Mouse (Mus musculus) hindbrain, embryonic 15.5 days (tissue): Measurements from ENCODE around the gene Ifnk. TPM values are rescaled to one million over a fixed set of nuclear protein-coding genes. Genes with fewer than 3 reads are reported as not detected.

ENCODE experiments used
- ATAC-seq: fragments of 200-750 bp; cut with Nextera tagmentation; 2 replicates; pipeline ENCODE4 v1.8.0; 2017; ENCODE audit warnings: low read depth, moderate number of reproducible peaks, moderate TSS enrichment; ENCODE audit not compliant: low FRiP score
- H3K27ac ChIP-seq: fragments of 300-500 bp; sonication (generic); replicated peaks from 2 replicates; pipeline ENCODE4 v1.5.1; 2015; ENCODE audit warnings: mild to moderate bottlenecking, inconsistent platforms
- H3K27me3 ChIP-seq: fragments of 300-500 bp; sonication (generic); 2 replicates; pipeline ENCODE4 v1.6.1; 2015; ENCODE audit warnings: control low read depth, inconsistent platforms
- H3K36me3 ChIP-seq: fragments of 300-500 bp; sonication (generic); 2 replicates; pipeline ENCODE4 v1.6.1; 2015; ENCODE audit warnings: control low read depth, inconsistent platforms
- H3K4me1 ChIP-seq: fragments of 300-500 bp; sonication (generic); replicated peaks from 2 replicates; pipeline ENCODE4 v1.6.1; 2015; ENCODE audit warnings: control low read depth, inconsistent platforms
- H3K4me2 ChIP-seq: fragments of 300-500 bp; sonication (generic); 2 replicates; pipeline ENCODE4 v1.6.1; 2015; ENCODE audit warnings: moderate library complexity, mild to moderate bottlenecking, inconsistent platforms
- H3K4me3 ChIP-seq: fragments of 300-500 bp; sonication (generic); 2 replicates; pipeline ENCODE4 v1.5.1; 2015; ENCODE audit warnings: mild to moderate bottlenecking, inconsistent platforms
- H3K9ac ChIP-seq: fragments of 300-500 bp; sonication (generic); 2 replicates; pipeline ENCODE4 v1.6.1; 2015; ENCODE audit warnings: inconsistent platforms
- H3K9me3 ChIP-seq: fragments of 300-500 bp; sonication (generic); 2 replicates; pipeline ENCODE4 v1.6.1; 2016; ENCODE audit warnings: control low read depth, inconsistent platforms
- WGBS: fragments of 180-500 bp; shearing (Covaris S2); methylation state at CpG from one replicate; pipeline ENCODE4 v1.1.7; 2015; 5-methylcytosine and 5-hydroxymethylcytosine counted together
- polyA plus RNA-seq: library from polyadenylated mRNA; unstranded; fragments of >200 nt; fragmentation: Nextera tagmentation; extraction: Ambion mirVana; gene quantifications from 2 replicates; pipeline ENCODE4 v1.2.1, GENCODE M21; 2015

Ifnk gene
- 0.32 and 0.41 TPM in 2 replicates for polyA plus RNA-seq

DNA sequence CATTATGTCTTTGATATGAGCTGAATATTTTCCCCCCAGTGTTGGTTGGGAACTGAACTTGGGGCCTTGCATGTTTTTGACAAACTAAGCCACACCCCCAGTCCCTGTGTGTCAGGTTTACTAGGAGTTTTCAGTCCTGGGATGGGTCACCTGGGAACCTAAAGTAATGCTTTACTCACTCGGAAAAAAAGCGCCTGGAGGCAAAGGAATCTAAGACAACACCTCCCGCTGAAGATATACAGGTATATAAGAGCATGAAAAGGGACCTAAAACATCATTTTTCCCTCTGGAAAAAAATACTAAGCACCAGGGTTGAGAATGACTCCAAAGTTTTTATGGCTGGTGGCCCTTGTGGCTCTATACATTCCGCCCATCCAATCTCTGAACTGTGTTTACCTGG, at the start of gene Ifnk:
TSS of gene Ifnk (plus strand) at position 301 of the 400 bp plus-strand sequence.
- 90% methylated on average over 4 of the region's 4 CpGs for WGBS
- Histone ChIP-seq H3K36me3 (no peaks in the 10 kb centered on the region), H3K27me3 (peaks cover 10% of the 10 kb centered on the region; the same call in 1 of the 2 replicates), H3K4me1 (peaks cover 14% of the 10 kb centered on the region), H3K9ac (no peak within 1 kb of the TSS), H3K4me2 (no peak within 1 kb of the TSS), H3K27ac (no peak within 1 kb of the TSS), H3K4me3 (no peak within 1 kb of the TSS), H3K9me3 (no peaks in the 10 kb centered on the region)
- no peak for ATAC-seq

DNA sequence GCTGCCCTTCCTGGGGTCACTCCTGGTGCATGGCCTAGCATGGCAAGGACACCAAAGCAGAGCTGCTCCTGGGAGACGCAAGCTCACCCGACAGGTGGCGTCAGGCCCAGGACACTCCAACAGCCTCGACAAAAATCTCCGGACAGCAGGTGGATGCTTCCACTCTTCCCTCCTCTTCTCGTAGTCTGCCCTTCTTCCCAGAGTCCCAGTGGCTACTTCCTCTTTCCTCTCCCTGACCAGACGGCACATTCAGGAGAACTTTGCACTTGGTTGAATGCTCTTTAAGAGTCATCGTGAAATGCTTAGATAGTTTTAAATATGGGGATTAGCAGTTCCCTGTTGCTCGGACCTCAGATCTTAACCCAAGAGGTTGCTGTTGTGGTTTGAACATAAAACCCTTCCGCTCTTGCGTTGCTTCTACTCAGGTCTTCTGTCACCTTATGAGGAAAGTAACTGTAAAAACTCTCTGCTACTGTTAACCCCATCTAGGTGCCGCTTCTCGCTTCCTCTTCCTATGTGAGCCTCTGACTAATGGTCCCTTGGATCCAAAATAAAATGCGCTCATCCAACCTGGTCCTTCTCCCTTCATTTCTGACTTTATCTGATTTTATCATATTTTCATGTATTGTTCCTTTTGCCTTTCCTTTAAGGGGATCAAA, 46.6 kb upstream of the Ifnk start:
- ATAC-seq, result no peak
- Histone ChIP-seq H3K27ac (no peak overlapping the region), H3K36me3 (no peaks in the 10 kb centered on the region), H3K4me2 (no peak overlapping the region), H3K9ac (no peak overlapping the region), H3K4me3 (no peak overlapping the region), H3K4me1 (peaks cover 5% of the 10 kb centered on the region), H3K9me3 (no peaks in the 10 kb centered on the region), H3K27me3 (no peaks in the 10 kb centered on the region)
- WGBS, result 76% methylated on average over 14 of the region's 14 CpGs

DNA sequence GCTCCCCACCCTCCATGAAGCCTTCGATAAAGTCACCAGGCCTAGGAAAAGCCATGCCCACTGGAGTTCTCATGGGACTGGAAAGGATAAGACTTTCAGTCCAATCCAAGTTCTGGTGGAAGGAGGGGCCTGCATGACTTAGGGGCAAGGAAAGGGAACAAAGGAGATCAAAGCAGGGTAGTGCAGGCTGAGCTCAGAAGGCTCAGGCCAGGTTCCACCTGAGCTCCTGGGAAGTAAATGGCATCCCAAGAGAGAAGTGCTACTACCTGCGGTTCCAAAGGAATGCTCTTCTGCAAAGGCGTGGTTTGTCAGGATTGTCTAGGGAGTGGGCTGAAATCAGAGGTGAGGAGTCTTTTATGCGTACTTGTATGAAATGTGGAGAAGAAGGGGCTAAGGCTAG, 39.4 kb upstream of the Ifnk start:
- H3K4me2 ChIP-seq, result no peak overlapping the region
- no peaks in the 10 kb centered on the region for H3K36me3 ChIP-seq
- H3K4me3 ChIP-seq, result no peak overlapping the region
- no peak overlapping the region for H3K27ac ChIP-seq
- no peak overlapping the region for H3K9ac ChIP-seq
- H3K4me1 ChIP-seq, result no peaks in the 10 kb centered on the region
- no peaks in the 10 kb centered on the region for H3K27me3 ChIP-seq
- H3K9me3 ChIP-seq, result no peaks in the 10 kb centered on the region
- WGBS, result 91% methylated on average over 4 of the region's 4 CpGs
- ATAC-seq, result no peak

DNA sequence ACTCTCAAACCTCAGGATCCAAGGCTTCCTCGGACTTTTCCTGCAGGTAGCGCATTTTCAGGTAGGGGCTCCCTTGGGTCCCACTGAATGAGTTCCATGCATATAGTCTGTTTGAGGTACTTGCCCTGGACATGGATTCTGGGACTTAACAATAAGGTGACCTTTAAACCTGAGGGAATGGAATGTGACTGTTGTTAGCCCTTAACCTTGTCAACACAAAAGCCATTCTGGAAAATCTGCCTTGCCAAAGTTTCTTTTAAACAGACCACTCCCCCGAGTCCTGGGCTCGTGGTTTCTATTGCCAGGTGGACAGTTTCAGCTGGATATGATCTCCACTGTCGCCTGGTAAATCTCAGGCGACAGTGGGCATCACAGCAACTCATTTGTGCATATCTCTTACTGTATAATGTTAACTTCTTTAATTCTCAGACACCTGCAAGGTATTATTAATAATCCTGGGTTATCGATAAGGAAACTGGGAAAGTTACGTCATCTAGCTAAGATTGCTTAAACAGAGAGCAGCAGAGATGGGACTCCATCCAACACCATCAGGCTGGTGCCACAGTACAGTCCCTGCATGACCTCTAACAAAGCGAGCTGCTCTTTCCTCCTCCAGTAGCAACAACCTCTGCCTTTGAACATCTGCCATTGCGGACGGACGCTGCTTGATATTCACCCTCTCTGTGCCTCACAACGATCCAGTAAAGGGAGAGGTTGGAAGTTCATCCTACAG, 38.2 kb upstream of the Ifnk start:
- no peaks in the 10 kb centered on the region for H3K36me3 ChIP-seq
- no peaks in the 10 kb centered on the region for H3K9me3 ChIP-seq
- H3K27ac ChIP-seq, result no peak overlapping the region
- H3K4me2 ChIP-seq, result no peak overlapping the region
- H3K4me1 ChIP-seq, result no peaks in the 10 kb centered on the region
- WGBS, result 83% methylated on average over 13 of the region's 13 CpGs
- H3K9ac ChIP-seq, result no peak overlapping the region
- H3K4me3 ChIP-seq, result no peak overlapping the region
- no peak for ATAC-seq
- no peaks in the 10 kb centered on the region for H3K27me3 ChIP-seq

DNA sequence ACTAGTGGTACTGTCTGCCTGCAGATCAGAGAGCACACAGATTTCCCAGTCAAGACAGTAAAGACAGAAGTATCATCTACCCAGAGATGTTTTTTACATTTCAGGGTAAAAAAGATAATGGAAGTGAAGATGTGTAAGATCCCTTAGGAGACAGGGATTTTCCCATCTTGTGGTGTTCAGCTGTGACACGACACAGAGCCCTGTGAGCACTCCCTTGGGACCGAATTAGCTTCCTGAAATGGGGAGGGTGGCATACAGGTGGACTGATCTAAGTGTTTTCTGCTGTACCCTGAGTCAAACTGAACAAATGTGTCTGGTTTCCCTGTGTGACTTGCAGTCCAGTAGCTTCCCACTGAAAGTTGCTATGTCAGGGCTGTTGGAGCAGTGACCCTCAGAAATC, 36.9 kb upstream of the Ifnk start:
- Histone ChIP-seq H3K27ac (no peak overlapping the region), H3K36me3 (no peaks in the 10 kb centered on the region), H3K27me3 (no peaks in the 10 kb centered on the region), H3K4me1 (no peaks in the 10 kb centered on the region), H3K9me3 (no peaks in the 10 kb centered on the region), H3K4me3 (no peak overlapping the region), H3K9ac (no peak overlapping the region), H3K4me2 (no peak overlapping the region)
- ATAC-seq, result no peak
- 66% methylated on average over 2 of the region's 2 CpGs for WGBS

DNA sequence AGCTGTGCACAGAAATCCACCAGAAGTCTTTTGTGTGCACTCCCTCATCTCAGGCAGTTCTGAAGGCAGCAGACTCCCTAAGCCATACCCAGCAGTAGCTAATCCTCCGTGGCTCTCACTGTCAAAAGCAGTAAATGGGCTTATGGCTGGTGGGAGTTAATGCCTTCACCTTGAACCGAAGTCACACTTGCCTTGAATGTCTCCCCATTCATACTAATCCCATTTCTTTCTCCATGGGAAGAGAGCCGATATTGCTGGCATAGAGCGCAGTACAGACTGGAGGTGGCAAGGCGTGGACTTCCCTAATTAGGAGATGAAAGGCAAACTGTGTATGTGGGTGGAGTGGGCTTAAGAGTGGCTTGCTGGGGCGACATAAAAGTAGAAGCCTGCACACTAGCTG, 35.9 kb upstream of the Ifnk start:
- Histone ChIP-seq H3K36me3 (no peaks in the 10 kb centered on the region), H3K27ac (no peak overlapping the region), H3K4me1 (no peaks in the 10 kb centered on the region), H3K9ac (no peak overlapping the region), H3K9me3 (no peaks in the 10 kb centered on the region), H3K27me3 (no peaks in the 10 kb centered on the region), H3K4me3 (no peak overlapping the region), H3K4me2 (no peak overlapping the region)
- WGBS, result 66% methylated on average over 6 of the region's 6 CpGs
- ATAC-seq, result no peak

DNA sequence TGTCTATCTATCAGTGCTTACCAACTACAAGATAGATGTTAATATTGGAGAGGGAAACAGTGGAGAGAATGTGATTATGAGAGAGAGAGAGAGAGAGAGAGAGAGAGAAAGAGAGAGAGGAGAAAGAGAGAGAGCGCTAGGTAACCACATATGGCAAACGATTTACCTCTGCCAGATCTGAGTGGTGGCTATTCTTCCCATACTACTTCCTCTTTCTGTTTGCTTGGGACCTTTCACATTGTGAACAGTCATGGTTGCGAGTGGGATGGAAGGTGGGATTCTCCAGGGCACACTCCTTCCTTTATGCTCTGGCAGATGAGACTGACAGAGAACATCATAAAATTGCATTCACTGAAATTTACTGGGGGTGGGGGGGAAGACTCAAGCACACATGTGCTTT, 34.7 kb upstream of the Ifnk start:
- H3K9ac ChIP-seq, result no peak overlapping the region
- 93% methylated on average over 3 of the region's 3 CpGs for WGBS
- no peak for ATAC-seq
- H3K27me3 ChIP-seq, result no peaks in the 10 kb centered on the region
- no peaks in the 10 kb centered on the region for H3K9me3 ChIP-seq
- H3K4me1 ChIP-seq, result no peaks in the 10 kb centered on the region; the same call in 1 of the 2 replicates
- H3K4me3 ChIP-seq, result no peak overlapping the region
- no peak overlapping the region for H3K4me2 ChIP-seq
- no peaks in the 10 kb centered on the region for H3K36me3 ChIP-seq
- no peak overlapping the region for H3K27ac ChIP-seq

DNA sequence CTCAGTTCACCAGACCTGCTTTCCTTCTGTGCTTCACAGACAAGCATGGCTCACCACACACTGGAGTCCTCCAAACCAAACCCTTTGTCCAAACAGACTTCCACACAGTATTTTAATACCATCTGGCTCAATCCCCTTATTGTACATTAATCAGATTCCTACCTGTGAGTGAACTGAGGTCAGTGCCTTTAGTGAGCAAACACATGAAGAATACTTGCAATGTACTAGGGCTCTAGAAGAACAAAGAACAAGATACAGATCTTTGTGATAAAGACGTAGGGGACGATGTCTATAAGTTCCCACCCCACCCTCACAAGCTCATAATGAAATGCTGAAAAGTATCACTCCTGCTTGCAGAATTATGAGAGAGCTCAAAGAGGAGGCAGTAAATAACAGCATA, 33.0 kb upstream of the Ifnk start:
- Histone ChIP-seq H3K36me3 (no peaks in the 10 kb centered on the region), H3K27me3 (no peaks in the 10 kb centered on the region), H3K27ac (no peak overlapping the region), H3K9ac (no peak overlapping the region), H3K4me2 (no peak overlapping the region), H3K4me3 (no peak overlapping the region), H3K9me3 (no peaks in the 10 kb centered on the region), H3K4me1 (no peaks in the 10 kb centered on the region; the same call in 1 of the 2 replicates)
- 92% methylated on average over 2 of the region's 2 CpGs for WGBS
- no peak for ATAC-seq

DNA sequence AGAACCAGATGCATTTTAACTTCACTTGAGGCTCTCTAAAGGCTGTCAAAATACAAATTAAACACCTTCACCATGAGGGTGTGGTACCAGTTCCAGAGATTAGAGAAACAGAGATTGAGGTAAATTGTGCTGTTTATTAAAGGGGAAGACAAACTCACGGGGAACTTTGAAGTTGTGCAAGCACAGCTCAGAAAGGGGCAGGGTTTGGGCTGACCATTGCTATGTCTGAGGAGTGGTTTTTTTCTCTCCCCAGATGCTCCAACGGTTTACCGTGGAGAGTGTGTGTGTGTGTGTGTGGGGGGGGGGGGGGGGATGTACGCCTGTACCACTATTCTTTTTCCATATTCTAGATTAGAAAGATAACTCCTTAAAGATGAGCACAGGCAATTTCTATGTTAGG, 31.7 kb upstream of the Ifnk start:
- peaks cover 2% of the 10 kb centered on the region for H3K4me1 ChIP-seq
- H3K4me3 ChIP-seq, result no peak overlapping the region
- H3K36me3 ChIP-seq, result no peaks in the 10 kb centered on the region
- no peaks in the 10 kb centered on the region for H3K9me3 ChIP-seq
- ATAC-seq, result no peak
- WGBS, result 73% methylated on average over 4 of the region's 4 CpGs
- no peak overlapping the region for H3K9ac ChIP-seq
- H3K27ac ChIP-seq, result no peak overlapping the region
- no peaks in the 10 kb centered on the region for H3K27me3 ChIP-seq
- H3K4me2 ChIP-seq, result no peak overlapping the region

DNA sequence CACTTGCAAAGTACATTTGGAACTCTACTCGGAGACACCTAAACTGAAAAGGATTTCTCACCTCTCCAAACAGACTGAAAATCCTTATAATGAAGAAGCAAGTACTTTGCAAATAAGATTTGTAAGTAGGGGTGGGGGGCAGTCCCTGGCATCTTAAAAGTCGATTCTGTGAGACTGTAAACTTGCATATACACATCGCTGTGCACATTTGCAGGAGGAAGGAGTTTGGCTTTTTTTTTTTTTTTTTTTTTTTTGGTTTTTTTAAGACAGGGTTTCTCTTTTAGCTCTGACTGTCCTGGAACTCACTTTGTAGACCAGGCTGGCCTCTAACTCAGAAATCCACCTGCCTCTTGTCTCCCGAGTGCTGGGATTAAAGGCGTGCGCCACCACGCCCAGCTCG, 31.3 kb upstream of the Ifnk start:
- ATAC-seq, result no peak
- no peaks in the 10 kb centered on the region for H3K9me3 ChIP-seq
- no peak overlapping the region for H3K27ac ChIP-seq
- H3K36me3 ChIP-seq, result no peaks in the 10 kb centered on the region
- H3K4me1 ChIP-seq, result peaks cover 6% of the 10 kb centered on the region
- no peak overlapping the region for H3K9ac ChIP-seq
- no peaks in the 10 kb centered on the region for H3K27me3 ChIP-seq
- no peak overlapping the region for H3K4me2 ChIP-seq
- WGBS, result 92% methylated on average over 8 of the region's 8 CpGs
- H3K4me3 ChIP-seq, result no peak overlapping the region

DNA sequence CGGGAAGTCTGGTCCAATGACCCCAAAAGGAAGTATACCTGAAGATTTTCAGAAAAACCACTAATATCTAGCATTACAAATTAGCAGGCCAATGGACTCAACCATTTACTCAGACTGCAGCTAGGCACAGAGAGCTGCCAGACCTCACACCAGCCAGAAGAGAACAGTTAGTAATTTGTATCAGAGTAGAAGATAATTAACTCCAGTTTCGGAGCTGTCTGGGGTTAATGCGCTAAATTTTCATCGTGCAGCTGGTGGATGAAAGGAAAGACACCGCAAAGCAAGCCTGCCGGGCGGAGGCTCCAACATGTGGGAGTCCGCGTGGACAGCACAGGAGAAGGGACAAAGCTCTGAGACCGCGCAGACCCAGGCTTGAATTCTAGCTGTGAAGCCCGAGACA, 30.8 kb upstream of the Ifnk start:
- Histone ChIP-seq H3K9me3 (no peaks in the 10 kb centered on the region), H3K27ac (no peak overlapping the region), H3K4me1 (peaks cover 10% of the 10 kb centered on the region), H3K27me3 (no peaks in the 10 kb centered on the region), H3K4me3 (no peak overlapping the region), H3K4me2 (peak overlapping the region; percentile 23), H3K36me3 (no peaks in the 10 kb centered on the region), H3K9ac (no peak overlapping the region)
- 42% methylated on average over 12 of the region's 12 CpGs for WGBS
- no peak for ATAC-seq

DNA sequence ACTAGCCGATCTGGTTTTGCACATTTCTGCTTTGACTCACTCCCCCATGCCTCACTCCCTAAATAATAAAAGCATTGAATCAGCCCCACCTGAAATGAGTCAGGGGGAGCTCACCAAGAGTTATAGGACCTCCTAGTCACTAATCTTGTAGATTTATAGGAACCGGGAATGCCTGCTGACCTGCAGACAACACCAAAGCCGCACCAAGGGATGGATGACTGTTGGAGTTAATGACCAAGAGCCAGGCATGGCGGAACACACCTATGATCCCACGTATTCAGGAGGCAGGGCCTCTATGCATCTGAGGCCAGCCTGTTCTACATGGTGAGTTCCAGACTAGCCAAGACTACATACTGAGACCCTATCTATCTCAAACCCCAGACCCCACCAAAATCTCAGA, 28.8 kb upstream of the Ifnk start:
- H3K4me2 ChIP-seq, result no peak overlapping the region
- no peak for ATAC-seq
- no peaks in the 10 kb centered on the region for H3K36me3 ChIP-seq
- no peaks in the 10 kb centered on the region for H3K27me3 ChIP-seq
- no peak overlapping the region for H3K4me3 ChIP-seq
- H3K9ac ChIP-seq, result no peak overlapping the region
- H3K9me3 ChIP-seq, result no peaks in the 10 kb centered on the region
- H3K4me1 ChIP-seq, result peaks cover 13% of the 10 kb centered on the region
- WGBS, result 71% methylated on average over 5 of the region's 5 CpGs
- no peak overlapping the region for H3K27ac ChIP-seq
